Mouse (Mus musculus): ENCODE results near the gene Psg23.
"Not testable (repeated sequence)": the region's sequence is repeated elsewhere in the genome, so short reads cannot be mapped to it uniquely, and the experiment has no call there.

The Psg23 gene

DNA sequence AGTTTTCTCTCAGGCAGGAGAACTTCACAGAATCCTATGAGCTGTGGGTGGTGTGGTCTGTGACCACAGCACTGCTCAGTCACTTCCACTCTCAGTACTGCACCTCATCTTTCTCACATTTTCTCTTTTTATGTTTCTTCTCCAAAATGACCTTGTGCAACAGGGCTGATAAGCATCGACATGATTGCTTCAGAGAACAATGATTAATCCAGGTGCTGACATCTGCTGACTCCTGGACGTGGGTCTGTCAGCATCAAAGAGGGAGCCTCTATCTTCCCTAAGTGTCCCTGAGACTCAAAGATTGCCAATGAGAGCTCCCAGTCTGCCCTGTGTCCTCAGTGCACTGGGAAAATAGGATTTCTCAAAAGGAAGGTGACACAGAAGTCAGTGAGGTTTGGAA, at the start of gene Psg23:
TSS of gene Psg23 (minus strand) at position 101 of the 400 bp plus-strand sequence.
- DNase-seq (ENCODE audit: low read depth) = not testable (repeated sequence)

DNA sequence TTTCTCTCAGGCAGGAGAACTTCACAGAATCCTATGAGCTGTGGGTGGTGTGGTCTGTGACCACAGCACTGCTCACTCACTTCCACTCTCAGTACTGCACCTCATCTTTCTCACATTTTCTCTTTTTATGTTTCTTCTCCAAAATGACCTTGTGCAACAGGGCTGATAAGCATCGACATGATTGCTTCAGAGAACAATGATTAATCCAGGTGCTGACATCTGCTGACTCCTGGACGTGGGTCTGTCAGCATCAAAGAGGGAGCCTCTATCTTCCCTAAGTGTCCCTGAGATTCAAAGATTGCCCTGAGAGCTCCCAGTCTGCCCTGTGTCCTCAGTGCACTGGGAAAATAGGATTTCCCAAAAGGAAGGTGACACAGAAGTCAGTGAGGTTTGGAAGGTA, 40.3 kb upstream of the Psg23 start, which contains the start of gene Psg21:
TSS of gene Psg21 (minus strand) at position 101 of the 400 bp plus-strand sequence.
- DNase-seq (ENCODE audit: low read depth) = not testable (repeated sequence)

GRCm38 (mm10) chr7:18626921-18627320, 10.6 kb upstream of the Psg23 start:
- DNase-seq (ENCODE audit: low read depth) = not testable (repeated sequence)

- no peak for DNase-seq (ENCODE audit: low read depth)
Measured at GRCm38 (mm10) chr7:18567205-18567604, 49.1 kb downstream of the Psg23 start, which contains the start of gene Psg27. Gene Psg27 (minus strand): TSS chr7:18567305.

DNA sequence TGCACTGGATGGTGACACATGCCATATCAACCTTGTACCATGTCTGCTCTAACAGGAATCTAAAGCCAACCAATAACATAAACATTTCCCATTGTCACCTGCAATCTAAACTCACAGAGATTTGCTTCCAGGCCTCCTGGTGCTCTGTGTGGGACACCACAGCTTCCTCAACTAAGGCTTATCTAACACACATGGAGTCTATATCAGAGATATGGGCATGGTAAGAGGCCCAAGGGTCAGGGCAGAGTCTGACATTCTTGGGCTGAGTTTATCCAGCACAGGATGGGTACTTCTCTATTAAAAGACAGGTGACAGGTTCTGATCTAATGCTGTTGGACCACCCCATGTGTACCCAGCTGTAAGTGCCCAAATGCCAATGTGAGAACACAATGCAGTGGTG, 56.5 kb downstream of the Psg23 start:
- DNase-seq (ENCODE audit: low read depth) = no peak

Measured in fibroblast of lung, adult 2 months (primary cell).